Mouse (Mus musculus) lung, postnatal 0 days (tissue): ENCODE data around the gene Egfl7. TPM values are rescaled to one million over a fixed set of nuclear protein-coding genes. Genes with fewer than 3 reads are reported as not detected.

Source experiments
- ATAC-seq: fragments of 200-750 bp; cut with Nextera tagmentation; 2 replicates; pipeline ENCODE4 v1.8.0; 2017; ENCODE audit warnings: moderate library complexity
- DNase-seq: peaks from one replicate; pipeline ENCODE4 v3.0.0-alpha.2; 2016; ENCODE audit warnings: low spot score
- H3K27ac ChIP-seq: fragments of 300-500 bp; sonication (generic); 2 replicates; pipeline ENCODE4 v1.5.1; 2014; ENCODE audit warnings: antibody characterized with exemption, mild to moderate bottlenecking, low read length, mixed read lengths
- H3K27me3 ChIP-seq: fragments of 300-500 bp; sonication (generic); replicated peaks from 2 replicates; pipeline ENCODE4 v1.6.1; 2014; ENCODE audit warnings: low read length, mixed read lengths; ENCODE audit not compliant: insufficient read depth
- H3K36me3 ChIP-seq: fragments of 300-500 bp; sonication (generic); 2 replicates; pipeline ENCODE4 v1.6.1; 2014; ENCODE audit warnings: low read length, mixed read lengths; ENCODE audit not compliant: insufficient read depth
- H3K4me1 ChIP-seq: fragments of 300-500 bp; sonication (generic); 2 replicates; pipeline ENCODE4 v1.6.1; 2014; ENCODE audit warnings: antibody characterized with exemption, low read depth, low read length, mixed read lengths; ENCODE audit not compliant: insufficient read depth
- H3K4me2 ChIP-seq: fragments of 300-500 bp; sonication (generic); replicated peaks from 2 replicates; pipeline ENCODE4 v1.6.1; 2014; ENCODE audit warnings: low read depth, mild to moderate bottlenecking, low read length, moderate library complexity, mixed read lengths
- H3K4me3 ChIP-seq: fragments of 300-500 bp; sonication (generic); 2 replicates; pipeline ENCODE4 v1.5.1; 2014; ENCODE audit warnings: low read depth, low read length
- H3K9ac ChIP-seq: fragments of 300-500 bp; sonication (generic); replicated peaks from 2 replicates; pipeline ENCODE4 v1.6.1; 2014; ENCODE audit warnings: low read depth, mild to moderate bottlenecking
- H3K9me3 ChIP-seq: fragments of 300-500 bp; sonication (generic); 2 replicates; pipeline ENCODE4 v1.6.1; 2016; ENCODE audit warnings: low read length, mixed read lengths
- CTCF ChIP-seq: IDR thresholded peaks from 2 replicates; pipeline ENCODE4 v1.5.1; 2016; ENCODE audit warnings: antibody characterized with exemption, mild to moderate bottlenecking
- EP300 ChIP-seq: IDR thresholded peaks from 2 replicates; pipeline ENCODE4 v1.6.1; 2016; ENCODE audit warnings: antibody characterized with exemption, mild to moderate bottlenecking, control low read depth
- WGBS: fragments of 180-500 bp; shearing (Covaris S2); extraction: QIAGEN DNeasy Blood & Tissue Kit; methylation state at CpG from one replicate; pipeline ENCODE4 v1.1.7; 2014; 5-methylcytosine and 5-hydroxymethylcytosine counted together
- microRNA counts: library from miRNA; unstranded; fragments of <30 nt; microRNA quantifications from one replicate; lab custom pipeline; 2015
- microRNA-seq: library from miRNA; unstranded; fragments of <30 nt; microRNA quantifications from one replicate; pipeline ENCODE4, GENCODE M21; 2016
- polyA plus RNA-seq: library from polyadenylated mRNA; unstranded; fragments of >200 nt; fragmentation: Nextera tagmentation; extraction: Ambion mirVana; gene quantifications from 2 replicates; pipeline ENCODE4 v1.2.1, GENCODE M21; 2015

Gene Egfl7
- polyA plus RNA-seq, 1 experiment from 2014 or later, result 412 TPM

DNA sequence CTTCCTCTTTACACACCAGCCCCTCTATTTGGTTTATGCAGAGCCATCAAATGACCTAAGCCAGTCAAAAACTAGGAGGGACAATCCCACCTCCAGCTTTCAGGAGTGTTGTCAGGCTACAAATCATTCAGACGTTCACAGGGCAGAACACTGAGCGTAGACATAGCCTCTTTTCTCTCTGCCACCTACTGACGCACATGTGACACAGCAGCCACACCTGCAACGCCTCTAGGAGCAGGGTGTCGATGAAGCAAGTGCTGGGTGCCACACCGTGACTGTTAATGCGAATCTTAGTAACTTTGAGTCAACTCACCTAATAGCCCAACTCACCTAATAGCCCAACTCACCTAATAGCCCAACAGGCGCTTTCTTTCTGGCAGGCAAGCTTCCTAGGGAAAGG, 59.3 kb downstream of the Egfl7 start:
- Histone ChIP-seq H3K4me1 (peaks cover 8% of the 10 kb centered on the region; the same call in 1 of the 2 replicates), H3K9me3 (no peaks in the 10 kb centered on the region), H3K9ac (no peak overlapping the region; the same call in 1 of the 2 replicates), H3K36me3 (peaks cover 21% of the 10 kb centered on the region; the same call in 1 of the 2 replicates), H3K27ac (0 out of 2 replicates have a peak overlapping the region, but pooled peaks have one; percentile 27), H3K4me2 (peak overlapping the region; percentile 83), H3K27me3 (no peaks in the 10 kb centered on the region), H3K4me3 (peak overlapping the region; percentile 81)
- TF ChIP-seq CTCF (peak; percentile 78), EP300 (no peak)
- DNase-seq (peak; percentile 82), ATAC-seq (peak; percentile 53)
- WGBS, result 3% methylated on average over 8 of the region's 8 CpGs

- Histone ChIP-seq H3K4me3 (peak overlapping the region; percentile 81), H3K27ac (peak overlapping the region; percentile 83), H3K36me3 (peaks cover 21% of the 10 kb centered on the region; the same call in 1 of the 2 replicates), H3K27me3 (no peaks in the 10 kb centered on the region), H3K9me3 (no peaks in the 10 kb centered on the region), H3K4me2 (peak overlapping the region; percentile 83), H3K4me1 (peaks cover 8% of the 10 kb centered on the region; the same call in 1 of the 2 replicates), H3K9ac (peak overlapping the region; percentile 79)
- WGBS, result 4% methylated on average over 49 of the region's 49 CpGs
- TF ChIP-seq EP300, result peak; percentile 2; the same call in 1 of the 2 replicates
- TF ChIP-seq CTCF, result peak; percentile 92
- DNase-seq (peak; percentile 96), ATAC-seq (peak; percentile 90)
Measured at GRCm38 (mm10) chr2:26639838-26640830, 60.3 kb downstream of the Egfl7 start.

GRCm38 (mm10) chr2:26641006-26641647, 61.3 kb downstream of the Egfl7 start:
- DNase-seq (no peak), ATAC-seq (no peak)
- H3K9me3 ChIP-seq, result no peaks in the 10 kb centered on the region
- H3K4me3 ChIP-seq, result no peak overlapping the region
- no peaks in the 10 kb centered on the region for H3K27me3 ChIP-seq
- no peak overlapping the region for H3K9ac ChIP-seq
- peaks cover 13% of the 10 kb centered on the region; the same call in 1 of the 2 replicates for H3K36me3 ChIP-seq
- WGBS, result 67% methylated on average over 7 of the region's 7 CpGs
- H3K4me2 ChIP-seq, result no peak overlapping the region
- peak overlapping the region; percentile 83 for H3K27ac ChIP-seq
- peaks cover 8% of the 10 kb centered on the region; the same call in 1 of the 2 replicates for H3K4me1 ChIP-seq
- TF ChIP-seq EP300 (no peak), CTCF (no peak)

MicroRNA genes within 50 kb of the gene (microRNA counts, 519-probe panel; counts per million panel counts)
- microRNA mmu-miR-126-3p (lab: Ali Mortazavi, UCI) (8,611 counts per million, percentile 100 among the panel's probes with 10 or more counts), microRNA mmu-miR-126-5p (lab: Ali Mortazavi, UCI) (6,330 counts per million, percentile 83 among the panel's probes with 10 or more counts)

Small RNA genes lying within 50 kb of the gene (microRNA-seq; reads per million reads assigned to microRNA genes)
- gene Mir126a (3.7 reads per million, percentile 10 among the genes with 10 or more reads in this experiment), gene Mir126b (not detected)

Other genes starting within 250 kb of the Egfl7 start
- gene Dnlz, start 227.9 kb upstream of the Egfl7 start, polyA plus RNA-seq, result 14.2 and 15.5 TPM in 2 replicates
- 9.9 and 10.9 TPM in 2 replicates for gene Card9, start 219.1 kb upstream of the Egfl7 start, polyA plus RNA-seq
- 7.4 and 9.3 TPM in 2 replicates for gene Snapc4, start 199.4 kb upstream of the Egfl7 start, polyA plus RNA-seq
- gene Entr1, start 190.7 kb upstream of the Egfl7 start, polyA plus RNA-seq, result 75.3 and 85.5 TPM in 2 replicates
- gene Pmpca, start 190.7 kb upstream of the Egfl7 start, polyA plus RNA-seq, result 39.0 and 42.0 TPM in 2 replicates
- gene Inpp5e, start 170.8 kb upstream of the Egfl7 start, polyA plus RNA-seq, result 11.0 and 11.2 TPM in 2 replicates
- gene Sec16a, start 134.8 kb upstream of the Egfl7 start, polyA plus RNA-seq, result 10.2 and 13.1 TPM in 2 replicates
- 11.8 and 14.7 TPM in 2 replicates for gene Notch1, start 63.4 kb upstream of the Egfl7 start, polyA plus RNA-seq
- not detected in 2 replicates for gene Gm20532, start 6.6 kb downstream of the Egfl7 start, polyA plus RNA-seq
- gene Agpat2, start 24.4 kb downstream of the Egfl7 start, polyA plus RNA-seq, result 59.5 and 72.8 TPM in 2 replicates
- 6.2 and 8.2 TPM in 2 replicates for gene Fam69b, start 48.4 kb downstream of the Egfl7 start, polyA plus RNA-seq
- not detected in 2 replicates for gene Lcn4, start 91.3 kb downstream of the Egfl7 start, polyA plus RNA-seq